24 mouse cellular contexts compared by ENCODE assay signal in genomic region chr7:126736122-126736521, GRCm38 (mm10). TPM values are rescaled to one million over a fixed set of nuclear protein-coding genes. Genes with fewer than 3 reads are reported as not detected.
A peak's percentile ranks its signal among the peaks of the same experiment; 100 is the strongest.
DNase-seq lines count a peak whose midpoint lies in the region; ATAC-seq and TF ChIP-seq lines count a peak whose summit lies in the region.
"Had no signal": no experiment of that assay in that cellular context is flagged by ENCODE, and none has a peak within 500 bp of the region (broad histone marks: within the 10 kb centered on the region; RNA-seq: fewer than 3 reads in every experiment).

No protein-coding gene starts in this region.

- H3K4me3 ChIP-seq in liver, postnatal 0 days (ENCODE audit: low read depth, low read length) = no peak overlapping the region
- H3K4me3 ChIP-seq in hindbrain, embryonic 12.5 days = no peak overlapping the region
- H3K4me3 ChIP-seq: embryonic facial prominence, embryonic 13.5 days; embryonic facial prominence, embryonic 15.5 days; erythroblast, embryonic 14.5 days; forebrain, embryonic 10.5 days; forebrain, embryonic 12.5 days had no signal

- peaks cover 2% of the 10 kb centered on the region; the same call in 1 of the 2 replicates for H3K4me1 ChIP-seq in liver, postnatal 0 days (ENCODE audit: insufficient read depth)
- H3K4me1 ChIP-seq in hindbrain, embryonic 12.5 days = peaks cover 6% of the 10 kb centered on the region; the same call in 1 of the 2 replicates
- H3K4me1 ChIP-seq: embryonic facial prominence, embryonic 13.5 days; forebrain, embryonic 10.5 days; forebrain, embryonic 12.5 days had no signal

- 0 out of 2 replicates have a peak, but pooled peaks have one; percentile 23 for ATAC-seq in liver, postnatal 0 days
- ATAC-seq in granulocyte monocyte progenitor cell, adult 5-6 weeks (replicated peaks; ENCODE audit: poor library complexity, severe bottlenecking) = peak; percentile 56
- ATAC-seq in megakaryocyte progenitor cell, adult 5-6 weeks (replicated peaks; ENCODE audit: poor library complexity) = peak; percentile 54
- ATAC-seq in neutrophil, adult 5-6 weeks (ENCODE audit: extremely low read depth, insufficient number of reproducible peaks, low FRiP score, poor library complexity, severe bottlenecking) = 0 out of 2 replicates have a peak, but pooled peaks have one; percentile 19
- ATAC-seq in hindbrain, embryonic 12.5 days (ENCODE audit: low FRiP score) = no peak
- ATAC-seq: forebrain, embryonic 14.5 days; forebrain, embryonic 16.5 days had no signal

- H3K9me3 ChIP-seq in liver, postnatal 0 days (ENCODE audit: low read length) = no peaks in the 10 kb centered on the region
- no peaks in the 10 kb centered on the region for H3K9me3 ChIP-seq in hindbrain, embryonic 12.5 days (replicated peaks)
- H3K9me3 ChIP-seq: embryonic facial prominence, embryonic 13.5 days; embryonic facial prominence, embryonic 15.5 days; forebrain, embryonic 10.5 days; forebrain, embryonic 12.5 days had no signal

- 60% methylated on average over 8 of the region's 8 CpGs for WGBS in liver, postnatal 0 days (ENCODE audit: insufficient replicate concordance)
- 78% methylated on average over 8 of the region's 8 CpGs for WGBS in hindbrain, embryonic 12.5 days

- no peaks in the 10 kb centered on the region for H3K27me3 ChIP-seq in liver, postnatal 0 days (ENCODE audit: insufficient read depth, low read length)
- H3K27me3 ChIP-seq in hindbrain, embryonic 12.5 days = no peaks in the 10 kb centered on the region
- H3K27me3 ChIP-seq: embryonic facial prominence, embryonic 13.5 days; embryonic facial prominence, embryonic 15.5 days; forebrain, embryonic 12.5 days had no signal

- TF ChIP-seq EP300 in liver, postnatal 0 days (IDR thresholded peaks at IDR 0.05; ENCODE audit: low read depth) = no peak

- no peak overlapping the region for H3K9ac ChIP-seq in liver, postnatal 0 days (replicated peaks)
- no peak overlapping the region for H3K9ac ChIP-seq in hindbrain, embryonic 12.5 days
- H3K9ac ChIP-seq: embryonic facial prominence, embryonic 13.5 days; embryonic facial prominence, embryonic 15.5 days; forebrain, embryonic 12.5 days had no signal

- H3K4me2 ChIP-seq in liver, postnatal 0 days (ENCODE audit: low read depth, low read length) = no peak overlapping the region
- H3K4me2 ChIP-seq in hindbrain, embryonic 12.5 days (replicated peaks) = no peak overlapping the region
- H3K4me2 ChIP-seq: embryonic facial prominence, embryonic 13.5 days; embryonic facial prominence, embryonic 15.5 days; forebrain, embryonic 12.5 days had no signal

- TF ChIP-seq CTCF in liver, postnatal 0 days (IDR thresholded peaks at IDR 0.05; ENCODE audit: low read depth) = no peak

- H3K36me3 ChIP-seq in liver, postnatal 0 days (replicated peaks; ENCODE audit: insufficient read depth, low read length) = no peaks in the 10 kb centered on the region
- H3K36me3 ChIP-seq in hindbrain, embryonic 12.5 days = no peaks in the 10 kb centered on the region
- H3K36me3 ChIP-seq: embryonic facial prominence, embryonic 13.5 days; embryonic facial prominence, embryonic 15.5 days; forebrain, embryonic 10.5 days; forebrain, embryonic 12.5 days had no signal

- no peak overlapping the region for H3K27ac ChIP-seq in liver, postnatal 0 days (ENCODE audit: low read depth)
- no peak overlapping the region for H3K27ac ChIP-seq in hindbrain, embryonic 12.5 days
- H3K27ac ChIP-seq: embryonic facial prominence, embryonic 13.5 days; embryonic facial prominence, embryonic 15.5 days; forebrain, embryonic 10.5 days; forebrain, embryonic 12.5 days had no signal

- no peak for DNase-seq in liver, postnatal 0 days
- DNase-seq in liver = no peak
- no peak for DNase-seq in kidney, adult 9 months
- no peak for DNase-seq in kidney, adult 11 months
- DNase-seq: adrenal gland, adult 2 months; adrenal gland, postnatal 10 days; adrenal gland, postnatal 25 days; cerebellum, adult 11-12 months; cerebellum, adult 8-10 months; cerebellum, adult 9-11 months; cerebellum, postnatal 14 days; cerebellum, postnatal 36 days; embryo, embryonic 11 days had no signal

RNA-seq across cellular contexts. Expression of gene Mapk3, which starts 23.3 kb away (rescaled TPM):
- polyA plus RNA-seq in liver, postnatal 0 days (2015; fragmentation: Nextera tagmentation; extraction: Ambion mirVana) = 20.3 and 21.0 TPM in 2 replicates
- 90.7 and 111 TPM in 2 replicates for total RNA-seq in granulocyte monocyte progenitor cell, adult 5-6 weeks (2014; fragmentation: Nextera tagmentation)
- 52.5 and 53.0 TPM in 2 replicates for total RNA-seq in granulocyte monocyte progenitor cell, adult 5-6 weeks (2017)
- 86.5 and 106 TPM in 2 replicates for total RNA-seq in megakaryocyte progenitor cell, adult 5-6 weeks (2015)
- total RNA-seq in megakaryocyte progenitor cell, adult 5-6 weeks (2017) = 36.0 and 41.3 TPM in 2 replicates
- total RNA-seq in neutrophil, adult 5-6 weeks (2017) = 48.8 and 51.2 TPM in 2 replicates
- 63.6 and 67.8 TPM in 2 replicates for polyA plus RNA-seq in hindbrain, embryonic 12.5 days (2016; fragmentation: Nextera tagmentation; extraction: Ambion mirVana)

RNA-seq across cellular contexts. Expression of gene Coro1a, which starts 28.5 kb away (rescaled TPM):
- polyA plus RNA-seq in liver, postnatal 0 days (2015; fragmentation: Nextera tagmentation; extraction: Ambion mirVana) = 121 and 130 TPM in 2 replicates
- 497 and 510 TPM in 2 replicates for total RNA-seq in granulocyte monocyte progenitor cell, adult 5-6 weeks (2014; fragmentation: Nextera tagmentation)
- total RNA-seq in granulocyte monocyte progenitor cell, adult 5-6 weeks (2017) = 409 and 441 TPM in 2 replicates
- total RNA-seq in megakaryocyte progenitor cell, adult 5-6 weeks (2015) = 259 and 365 TPM in 2 replicates
- total RNA-seq in megakaryocyte progenitor cell, adult 5-6 weeks (2017) = 366 and 525 TPM in 2 replicates
- total RNA-seq in neutrophil, adult 5-6 weeks (2017) = 1,403 and 1,487 TPM in 2 replicates
- 53.6 and 56.9 TPM in 2 replicates for polyA plus RNA-seq in hindbrain, embryonic 12.5 days (2016; fragmentation: Nextera tagmentation; extraction: Ambion mirVana)

RNA-seq across cellular contexts. Expression of gene Gdpd3, which starts 30.0 kb away (rescaled TPM):
- 0.77 and 1.6 TPM in 2 replicates for polyA plus RNA-seq in liver, postnatal 0 days (2015; fragmentation: Nextera tagmentation; extraction: Ambion mirVana)
- total RNA-seq in granulocyte monocyte progenitor cell, adult 5-6 weeks (2014; fragmentation: Nextera tagmentation) = 13.0 and 27.7 TPM in 2 replicates
- total RNA-seq in granulocyte monocyte progenitor cell, adult 5-6 weeks (2017) = 3.6 and 11.3 TPM in 2 replicates
- 8.4 and 13.3 TPM in 2 replicates for total RNA-seq in megakaryocyte progenitor cell, adult 5-6 weeks (2015)
- 7.1 and 7.7 TPM in 2 replicates for total RNA-seq in megakaryocyte progenitor cell, adult 5-6 weeks (2017)
- 25.8 and 26.5 TPM in 2 replicates for total RNA-seq in neutrophil, adult 5-6 weeks (2017)
- 1.4 TPM in 2 replicates for polyA plus RNA-seq in hindbrain, embryonic 12.5 days (2016; fragmentation: Nextera tagmentation; extraction: Ambion mirVana)

RNA-seq across cellular contexts. Expression of gene Slx1b, which starts 40.5 kb away (rescaled TPM):
- 2.6 and 3.7 TPM in 2 replicates for polyA plus RNA-seq in liver, postnatal 0 days (2015; fragmentation: Nextera tagmentation; extraction: Ambion mirVana)
- 9.3 and 13.3 TPM in 2 replicates for total RNA-seq in granulocyte monocyte progenitor cell, adult 5-6 weeks (2014; fragmentation: Nextera tagmentation)
- 5.4 and 6.3 TPM in 2 replicates for total RNA-seq in granulocyte monocyte progenitor cell, adult 5-6 weeks (2017)
- 4.2 and 4.8 TPM in 2 replicates for total RNA-seq in megakaryocyte progenitor cell, adult 5-6 weeks (2015)
- total RNA-seq in megakaryocyte progenitor cell, adult 5-6 weeks (2017) = 4.6 and 4.7 TPM in 2 replicates
- 3.3 and 4.2 TPM in 2 replicates for total RNA-seq in neutrophil, adult 5-6 weeks (2017)
- 15.3 and 17.1 TPM in 2 replicates for polyA plus RNA-seq in hindbrain, embryonic 12.5 days (2016; fragmentation: Nextera tagmentation; extraction: Ambion mirVana)

RNA-seq across cellular contexts. Expression of gene Ypel3, which starts 40.6 kb away (rescaled TPM):
- polyA plus RNA-seq in liver, postnatal 0 days (2015; fragmentation: Nextera tagmentation; extraction: Ambion mirVana) = 65.0 and 74.7 TPM in 2 replicates
- 29.6 and 42.6 TPM in 2 replicates for total RNA-seq in granulocyte monocyte progenitor cell, adult 5-6 weeks (2014; fragmentation: Nextera tagmentation)
- total RNA-seq in granulocyte monocyte progenitor cell, adult 5-6 weeks (2017) = 16.2 and 17.4 TPM in 2 replicates
- 25.4 and 32.4 TPM in 2 replicates for total RNA-seq in megakaryocyte progenitor cell, adult 5-6 weeks (2015)
- total RNA-seq in megakaryocyte progenitor cell, adult 5-6 weeks (2017) = 11.8 and 15.1 TPM in 2 replicates
- total RNA-seq in neutrophil, adult 5-6 weeks (2017) = 367 and 379 TPM in 2 replicates
- 140 and 144 TPM in 2 replicates for polyA plus RNA-seq in hindbrain, embryonic 12.5 days (2016; fragmentation: Nextera tagmentation; extraction: Ambion mirVana)
